Mouse (Mus musculus) ovary, adult 18-20 months (tissue): ENCODE data around the gene Arhgef33.
A peak's percentile ranks its signal among the peaks of the same experiment; 100 is the strongest.
"Not testable (repeated sequence)": the region's sequence is repeated elsewhere in the genome, so short reads cannot be mapped to it uniquely, and the experiment has no call there.

Experiments
- DNase-seq: peaks from one replicate; pipeline ENCODE4 v3.0.0; 2022; ENCODE audit warnings: low spot score, mixed read lengths

Gene Arhgef33

GRCm38 (mm10) chr17:80307251-80307650, at the start of gene Arhgef33:
Arhgef33 (plus strand) TSS chr17:80307407.
- DNase-seq: no peak

GRCm38 (mm10) chr17:80267065-80267464, 40.1 kb upstream of the Arhgef33 start:
- no peak for DNase-seq

- DNase-seq: no peak
Measured at GRCm38 (mm10) chr17:80268151-80268550, 39.1 kb upstream of the Arhgef33 start.

GRCm38 (mm10) chr17:80270622-80271021, 36.6 kb upstream of the Arhgef33 start:
- DNase-seq: not testable (repeated sequence)

- DNase-seq: no peak
Measured at GRCm38 (mm10) chr17:80278255-80278654, 29.0 kb upstream of the Arhgef33 start.

GRCm38 (mm10) chr17:80279340-80280070, 27.7 kb upstream of the Arhgef33 start:
- DNase-seq: no peak

- DNase-seq: no peak
Measured at GRCm38 (mm10) chr17:80284446-80284845, 22.8 kb upstream of the Arhgef33 start.

- no peak for DNase-seq
Measured at GRCm38 (mm10) chr17:80288012-80288411, 19.2 kb upstream of the Arhgef33 start.

- DNase-seq: no peak
Measured at GRCm38 (mm10) chr17:80289280-80290073, 17.7 kb upstream of the Arhgef33 start.

- peak; percentile 95 for DNase-seq
Measured at GRCm38 (mm10) chr17:80290074-80290657, 17.0 kb upstream of the Arhgef33 start, which contains the start of the genes Morn2 and Dhx57. Morn2 (plus strand) TSS chr17:80290203. Dhx57 (minus strand) TSS chr17:80290476.

- no peak for DNase-seq
Measured at GRCm38 (mm10) chr17:80291148-80291547, 16.1 kb upstream of the Arhgef33 start.

GRCm38 (mm10) chr17:80295258-80295657, 11.9 kb upstream of the Arhgef33 start:
- no peak for DNase-seq

- DNase-seq: no peak
Measured at GRCm38 (mm10) chr17:80298844-80299243, 8.4 kb upstream of the Arhgef33 start.

- no peak for DNase-seq
Measured at GRCm38 (mm10) chr17:80311761-80312160, 4.6 kb downstream of the Arhgef33 start.

- DNase-seq: no peak
Measured at GRCm38 (mm10) chr17:80312405-80312804, 5.2 kb downstream of the Arhgef33 start.

- DNase-seq: no peak
Measured at GRCm38 (mm10) chr17:80322228-80322627, 15.0 kb downstream of the Arhgef33 start.

- DNase-seq: no peak
Measured at GRCm38 (mm10) chr17:80323015-80323414, 15.8 kb downstream of the Arhgef33 start.

- DNase-seq: no peak
Measured at GRCm38 (mm10) chr17:80323658-80324057, 16.5 kb downstream of the Arhgef33 start.

- no peak for DNase-seq
Measured at GRCm38 (mm10) chr17:80324521-80324920, 17.3 kb downstream of the Arhgef33 start.

- DNase-seq: no peak
Measured at GRCm38 (mm10) chr17:80325456-80325855, 18.2 kb downstream of the Arhgef33 start.

- no peak for DNase-seq
Measured at GRCm38 (mm10) chr17:80326431-80326830, 19.2 kb downstream of the Arhgef33 start.

- DNase-seq: no peak
Measured at GRCm38 (mm10) chr17:80332386-80332785, 25.2 kb downstream of the Arhgef33 start.

- no peak for DNase-seq
Measured at GRCm38 (mm10) chr17:80345277-80345676, 38.1 kb downstream of the Arhgef33 start.
